Mouse (Mus musculus) liver, adult (tissue): ENCODE data around the gene Pla2g6.

Source experiments
- GATA4 ChIP-seq: IDR thresholded peaks from 2 replicates; pipeline ENCODE4 v1.6.1; 2014; ENCODE audit warnings: mild to moderate bottlenecking, low read length; ENCODE audit not compliant: insufficient replicate concordance

The Pla2g6 gene

GRCm38 (mm10) chr15:79251781-79252491 lies 76.3 kb downstream of the Pla2g6 start:
- TF ChIP-seq GATA4 = no peak

GRCm38 (mm10) chr15:79251168-79251567 lies 77.0 kb downstream of the Pla2g6 start:
- TF ChIP-seq GATA4 = no peak

GRCm38 (mm10) chr15:79250236-79250635 lies 78.0 kb downstream of the Pla2g6 start:
- no peak for TF ChIP-seq GATA4

GRCm38 (mm10) chr15:79245321-79245720 lies 82.9 kb downstream of the Pla2g6 start:
- TF ChIP-seq GATA4 = no peak

GRCm38 (mm10) chr15:79244071-79244893 lies 83.9 kb downstream of the Pla2g6 start:
- TF ChIP-seq GATA4 = no peak

GRCm38 (mm10) chr15:79243234-79244042 lies 84.8 kb downstream of the Pla2g6 start:
- TF ChIP-seq GATA4 = no peak

- TF ChIP-seq GATA4 = no peak
Observed at GRCm38 (mm10) chr15:79242574-79243233, 85.5 kb downstream of the Pla2g6 start.

- TF ChIP-seq GATA4 = no peak
Observed at GRCm38 (mm10) chr15:79238036-79238435, 90.2 kb downstream of the Pla2g6 start.
